Mouse (Mus musculus): ENCODE measurements around the gene Wwox. TPM values are rescaled to one million over a fixed set of nuclear protein-coding genes. Genes with fewer than 3 reads are reported as not detected.

The Wwox gene
- 11.0 and 11.9 TPM in 2 replicates for polyA plus RNA-seq (2014; fragmentation: Nextera tagmentation; extraction: Ambion mirVana)

DNA sequence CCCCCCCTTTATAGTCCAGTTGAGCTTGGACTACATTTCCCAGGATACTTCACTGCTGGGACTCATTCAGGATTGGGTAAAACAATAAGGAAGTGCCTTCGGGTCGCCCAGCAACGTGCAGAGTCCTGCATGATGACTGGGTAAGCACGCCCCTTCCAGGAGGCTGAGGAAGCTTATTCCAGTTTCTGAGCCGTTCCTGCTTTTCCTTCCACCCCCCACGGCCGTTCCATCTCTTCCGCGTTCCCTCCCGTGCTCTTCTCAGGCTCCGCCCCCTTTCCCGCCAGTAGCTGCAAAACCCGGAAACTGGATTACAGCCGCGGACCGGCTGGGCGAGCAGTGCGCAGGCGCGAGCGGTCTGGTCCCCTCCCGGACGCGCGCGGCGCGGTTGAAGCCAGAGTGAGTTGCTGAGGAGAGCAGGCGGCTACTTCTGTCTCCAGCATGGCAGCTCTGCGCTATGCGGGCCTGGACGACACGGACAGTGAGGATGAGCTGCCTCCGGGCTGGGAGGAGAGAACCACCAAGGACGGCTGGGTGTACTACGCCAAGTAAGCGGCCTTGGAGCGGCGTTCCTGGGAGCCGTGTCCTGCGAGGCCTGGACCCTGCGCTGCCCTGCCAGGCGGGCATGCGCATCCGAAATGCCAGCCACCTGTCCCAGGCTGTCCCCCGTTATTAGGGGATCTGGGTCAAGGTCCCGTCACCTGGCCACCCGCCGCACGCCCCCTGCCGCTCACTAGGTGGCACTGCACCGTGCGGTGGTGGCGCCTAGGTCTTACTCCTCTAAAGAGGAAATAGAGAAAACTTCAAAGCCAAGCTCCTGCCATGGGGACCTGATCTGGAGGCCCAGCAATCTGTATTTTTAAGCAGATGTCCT is at the start of gene Wwox:
Wwox (plus strand) TSS at position 322 of the 871 bp plus-strand sequence.
- Histone ChIP-seq H3K9ac (ENCODE audit: low read depth, low read length) (peak within 1 kb of the TSS; percentile 73), H3K27me3 (replicated peaks; ENCODE audit: control insufficient read depth, insufficient read depth, low read length) (no peaks in the 10 kb centered on the region), H3K9me3 (ENCODE audit: control insufficient read depth, low read length) (no peaks in the 10 kb centered on the region), H3K4me2 (ENCODE audit: low read depth, low read length) (peak within 1 kb of the TSS; percentile 69), H3K36me3 (ENCODE audit: control insufficient read depth, insufficient read depth, low read length) (no peaks in the 10 kb centered on the region), H3K27ac (replicated peaks; ENCODE audit: low read depth, low read length) (peak within 1 kb of the TSS; percentile 75; the same call in 1 of the 2 replicates), H3K4me1 (ENCODE audit: control insufficient read depth, insufficient read depth, low read length) (0 out of 2 replicates have a peak, but pooled peaks cover 4% of the 10 kb centered on the region), H3K4me3 (ENCODE audit: low read depth, low read length) (peak within 1 kb of the TSS; percentile 70)
- peak; percentile 99 for DNase-seq (ENCODE audit: low spot score)
- under 1% methylated on average over 47 of the region's 54 CpGs for WGBS
- ATAC-seq (ENCODE audit: low read depth), result peak; percentile 99

DNA sequence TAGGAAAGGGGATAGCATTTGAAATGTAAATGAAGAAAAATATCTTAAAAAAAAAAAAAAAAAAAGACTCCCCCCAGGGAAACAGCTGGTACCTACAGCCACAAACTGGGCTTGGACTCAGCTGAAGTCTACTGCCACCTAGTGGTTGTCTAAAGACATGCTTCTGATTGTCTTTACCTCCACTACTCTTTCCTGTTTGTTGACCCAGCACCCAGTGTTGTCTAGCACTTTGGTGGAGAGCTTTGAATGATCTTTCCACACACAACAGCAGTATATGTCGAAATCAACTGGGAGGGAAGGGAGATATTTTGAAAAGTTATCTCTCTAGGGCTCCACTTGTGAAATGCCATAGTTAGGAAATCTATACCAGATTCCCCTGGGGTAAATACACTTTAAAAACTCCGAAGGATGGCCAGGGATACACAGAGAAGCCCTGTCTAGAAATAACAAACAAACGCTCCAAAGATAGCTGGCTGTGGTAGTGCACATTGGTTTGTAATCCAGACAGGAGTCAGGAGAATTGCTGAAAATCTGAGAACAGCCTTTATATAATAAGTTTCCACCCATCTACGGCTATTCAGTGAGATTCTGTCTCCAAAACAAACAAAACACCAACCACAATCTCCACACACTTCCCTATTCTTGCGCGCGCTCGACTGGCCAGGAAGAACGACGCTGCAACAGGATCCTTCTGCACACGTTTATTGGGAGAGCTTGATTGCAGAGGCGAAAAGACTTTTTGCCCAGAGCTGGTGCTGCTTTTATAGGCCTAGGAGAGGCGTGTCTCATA is 48.8 kb upstream of the Wwox start:
- Histone ChIP-seq H3K4me2 (ENCODE audit: low read depth, low read length) (no peak overlapping the region), H3K9ac (ENCODE audit: low read depth, low read length) (no peak overlapping the region), H3K27me3 (replicated peaks; ENCODE audit: control insufficient read depth, insufficient read depth, low read length) (no peaks in the 10 kb centered on the region), H3K4me3 (ENCODE audit: low read depth, low read length) (no peak overlapping the region), H3K27ac (replicated peaks; ENCODE audit: low read depth, low read length) (no peak overlapping the region), H3K9me3 (ENCODE audit: control insufficient read depth, low read length) (no peaks in the 10 kb centered on the region), H3K4me1 (ENCODE audit: control insufficient read depth, insufficient read depth, low read length) (no peaks in the 10 kb centered on the region), H3K36me3 (ENCODE audit: control insufficient read depth, insufficient read depth, low read length) (no peaks in the 10 kb centered on the region)
- ATAC-seq (ENCODE audit: low read depth) (no peak), DNase-seq (ENCODE audit: low spot score) (peak; percentile 28)
- WGBS, result 86% methylated on average over 11 of the region's 13 CpGs

DNA sequence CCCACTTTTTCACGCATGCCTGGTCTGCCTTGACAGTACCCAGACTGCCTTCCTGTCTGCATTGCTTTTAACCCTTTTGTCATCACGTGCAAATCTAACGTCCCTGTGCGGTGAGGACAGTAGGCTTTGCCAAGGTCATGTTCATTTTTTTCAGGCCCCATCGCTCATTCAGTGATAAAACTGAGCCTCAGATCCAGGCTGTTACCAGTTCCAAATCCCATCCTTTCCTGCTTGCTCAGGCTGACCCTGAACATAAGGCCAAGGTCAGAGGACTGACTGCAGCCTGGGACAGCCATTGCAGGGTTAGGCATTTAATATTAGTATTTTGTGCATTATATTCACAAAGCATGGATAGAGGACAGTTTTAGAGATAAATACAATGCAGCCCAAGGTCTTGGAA is 41.1 kb upstream of the Wwox start:
- H3K4me3 ChIP-seq (ENCODE audit: low read depth, low read length), result no peak overlapping the region
- H3K36me3 ChIP-seq (ENCODE audit: control insufficient read depth, insufficient read depth, low read length), result no peaks in the 10 kb centered on the region
- WGBS, result 88% methylated on average over 5 of the region's 5 CpGs
- DNase-seq (ENCODE audit: low spot score), result no peak
- H3K4me2 ChIP-seq (ENCODE audit: low read depth, low read length), result no peak overlapping the region
- no peaks in the 10 kb centered on the region for H3K9me3 ChIP-seq (ENCODE audit: control insufficient read depth, low read length)
- no peak for ATAC-seq (ENCODE audit: low read depth)
- no peak overlapping the region for H3K9ac ChIP-seq (ENCODE audit: low read depth, low read length)
- H3K27ac ChIP-seq (replicated peaks; ENCODE audit: low read depth, low read length), result no peak overlapping the region
- no peaks in the 10 kb centered on the region for H3K4me1 ChIP-seq (ENCODE audit: control insufficient read depth, insufficient read depth, low read length)
- no peaks in the 10 kb centered on the region for H3K27me3 ChIP-seq (replicated peaks; ENCODE audit: control insufficient read depth, insufficient read depth, low read length)

DNA sequence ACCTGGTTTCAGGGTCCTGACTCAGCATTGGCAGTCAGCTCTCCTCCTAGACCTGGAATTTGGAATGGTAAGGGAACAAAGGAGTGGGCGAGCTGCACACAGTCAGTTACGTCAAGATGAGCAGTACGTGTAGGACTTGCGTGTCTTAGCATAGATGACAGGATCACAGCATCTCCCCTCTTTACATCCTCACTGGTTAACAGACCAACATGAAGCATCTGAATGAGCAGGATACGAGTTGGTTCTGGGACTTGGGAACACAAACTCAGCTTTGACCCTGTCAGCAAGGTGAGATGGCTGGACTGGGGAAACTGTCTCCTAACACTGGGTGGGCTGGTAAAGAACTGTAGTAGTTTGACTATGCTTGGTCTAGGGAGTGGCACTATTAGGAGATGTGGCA is 40.2 kb upstream of the Wwox start:
- Histone ChIP-seq H3K9me3 (ENCODE audit: control insufficient read depth, low read length) (no peaks in the 10 kb centered on the region), H3K4me2 (ENCODE audit: low read depth, low read length) (no peak overlapping the region), H3K27ac (replicated peaks; ENCODE audit: low read depth, low read length) (no peak overlapping the region), H3K36me3 (ENCODE audit: control insufficient read depth, insufficient read depth, low read length) (no peaks in the 10 kb centered on the region), H3K9ac (ENCODE audit: low read depth, low read length) (no peak overlapping the region), H3K27me3 (replicated peaks; ENCODE audit: control insufficient read depth, insufficient read depth, low read length) (no peaks in the 10 kb centered on the region), H3K4me3 (ENCODE audit: low read depth, low read length) (no peak overlapping the region), H3K4me1 (ENCODE audit: control insufficient read depth, insufficient read depth, low read length) (no peaks in the 10 kb centered on the region)
- 91% methylated on average over 5 of the region's 5 CpGs for WGBS
- DNase-seq (ENCODE audit: low spot score), result no peak
- no peak for ATAC-seq (ENCODE audit: low read depth)

- no peaks in the 10 kb centered on the region for H3K4me1 ChIP-seq (ENCODE audit: control insufficient read depth, insufficient read depth, low read length)
- no peaks in the 10 kb centered on the region for H3K36me3 ChIP-seq (ENCODE audit: control insufficient read depth, insufficient read depth, low read length)
- H3K9me3 ChIP-seq (ENCODE audit: control insufficient read depth, low read length), result no peaks in the 10 kb centered on the region
- 66% methylated on average over 7 of the region's 7 CpGs for WGBS
- no peak overlapping the region for H3K4me3 ChIP-seq (ENCODE audit: low read depth, low read length)
- no peak overlapping the region for H3K4me2 ChIP-seq (ENCODE audit: low read depth, low read length)
- ATAC-seq (ENCODE audit: low read depth) (peak; percentile 50; the same call in 1 of the 2 replicates), DNase-seq (ENCODE audit: low spot score) (peak; percentile 6)
- no peak overlapping the region for H3K9ac ChIP-seq (ENCODE audit: low read depth, low read length)
- no peak overlapping the region for H3K27ac ChIP-seq (replicated peaks; ENCODE audit: low read depth, low read length)
- H3K27me3 ChIP-seq (replicated peaks; ENCODE audit: control insufficient read depth, insufficient read depth, low read length), result no peaks in the 10 kb centered on the region
Measured at GRCm38 (mm10) chr8:114401679-114402078, 37.8 kb upstream of the Wwox start.

DNA sequence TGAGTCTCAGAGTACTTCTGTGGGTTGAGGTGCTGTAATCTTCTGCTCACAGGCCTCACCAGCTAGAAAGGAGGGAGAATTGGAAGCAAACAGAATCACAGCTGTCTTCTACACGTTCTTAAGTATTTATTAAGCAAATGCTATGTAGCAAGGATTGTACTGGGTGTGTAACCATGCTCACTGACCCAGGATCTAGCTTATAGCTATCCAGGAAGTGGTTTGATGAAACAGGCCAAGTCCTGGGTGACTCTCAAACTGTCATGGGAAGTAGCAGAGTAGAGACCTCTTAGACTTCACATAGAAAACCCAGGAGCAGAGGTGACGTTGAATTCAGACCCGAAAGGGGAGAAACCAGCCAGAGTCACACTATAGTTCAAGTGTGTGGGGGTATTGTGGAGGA is 28.0 kb upstream of the Wwox start:
- Histone ChIP-seq H3K9ac (ENCODE audit: low read depth, low read length) (no peak overlapping the region), H3K36me3 (ENCODE audit: control insufficient read depth, insufficient read depth, low read length) (no peaks in the 10 kb centered on the region), H3K4me2 (ENCODE audit: low read depth, low read length) (no peak overlapping the region), H3K27me3 (replicated peaks; ENCODE audit: control insufficient read depth, insufficient read depth, low read length) (no peaks in the 10 kb centered on the region), H3K4me3 (ENCODE audit: low read depth, low read length) (no peak overlapping the region), H3K9me3 (ENCODE audit: control insufficient read depth, low read length) (no peaks in the 10 kb centered on the region), H3K27ac (replicated peaks; ENCODE audit: low read depth, low read length) (no peak overlapping the region), H3K4me1 (ENCODE audit: control insufficient read depth, insufficient read depth, low read length) (no peaks in the 10 kb centered on the region)
- no peak for DNase-seq (ENCODE audit: low spot score)
- no peak for ATAC-seq (ENCODE audit: low read depth)
- 71% methylated on average over 3 of the region's 3 CpGs for WGBS

DNA sequence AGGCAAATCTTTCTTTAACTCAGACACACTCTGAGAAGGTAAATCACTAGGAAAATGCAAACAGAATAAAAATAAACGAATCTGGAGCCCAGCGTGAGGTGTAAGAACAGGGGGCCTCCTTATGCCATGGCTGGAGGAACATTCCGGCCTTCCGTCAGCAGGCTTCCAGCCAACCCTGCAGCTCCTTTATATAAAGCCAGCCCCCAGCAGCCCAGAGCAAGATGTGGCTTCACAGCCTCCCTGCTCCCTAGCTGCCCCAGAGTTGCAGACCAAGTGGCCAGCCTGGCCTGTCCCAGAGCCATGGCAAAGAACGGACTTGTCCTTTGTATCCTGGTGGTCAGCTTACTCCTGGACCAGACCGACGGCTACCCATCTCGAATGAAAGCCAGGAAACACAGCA is 21.7 kb upstream of the Wwox start, which contains the start of gene Clec3a:
Clec3a (plus strand) TSS at position 301 of the 400 bp plus-strand sequence.
- WGBS, result 74% methylated on average over 8 of the region's 8 CpGs
- Histone ChIP-seq H3K27me3 (replicated peaks; ENCODE audit: control insufficient read depth, insufficient read depth, low read length) (no peaks in the 10 kb centered on the region), H3K36me3 (ENCODE audit: control insufficient read depth, insufficient read depth, low read length) (no peaks in the 10 kb centered on the region), H3K9me3 (ENCODE audit: control insufficient read depth, low read length) (no peaks in the 10 kb centered on the region), H3K27ac (replicated peaks; ENCODE audit: low read depth, low read length) (no peak within 1 kb of the TSS), H3K4me2 (ENCODE audit: low read depth, low read length) (no peak within 1 kb of the TSS), H3K4me3 (ENCODE audit: low read depth, low read length) (no peak within 1 kb of the TSS), H3K9ac (ENCODE audit: low read depth, low read length) (no peak within 1 kb of the TSS), H3K4me1 (ENCODE audit: control insufficient read depth, insufficient read depth, low read length) (no peaks in the 10 kb centered on the region)
- ATAC-seq (ENCODE audit: low read depth), result no peak
- DNase-seq (ENCODE audit: low spot score), result no peak

DNA sequence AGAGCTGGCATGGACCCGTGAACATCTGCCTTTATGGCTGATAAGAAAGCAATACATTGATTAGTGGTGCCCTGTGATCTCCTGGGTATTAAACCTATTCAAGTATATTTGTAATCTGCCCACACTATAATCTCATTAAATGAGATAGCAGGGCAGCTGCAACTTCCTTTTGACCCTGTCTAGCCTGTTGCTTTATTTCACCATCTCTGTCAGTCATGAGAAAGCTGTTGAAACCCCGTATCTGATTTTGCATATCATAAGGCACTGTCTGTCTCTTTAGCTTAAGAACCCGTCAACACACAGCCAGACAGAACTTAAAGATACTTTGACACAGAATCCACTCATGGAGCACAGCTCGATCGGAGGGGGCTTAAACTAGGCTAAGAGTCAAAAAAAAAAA is 21.0 kb upstream of the Wwox start:
- no peaks in the 10 kb centered on the region for H3K36me3 ChIP-seq (ENCODE audit: control insufficient read depth, insufficient read depth, low read length)
- no peaks in the 10 kb centered on the region for H3K27me3 ChIP-seq (replicated peaks; ENCODE audit: control insufficient read depth, insufficient read depth, low read length)
- no peak overlapping the region for H3K4me2 ChIP-seq (ENCODE audit: low read depth, low read length)
- H3K9ac ChIP-seq (ENCODE audit: low read depth, low read length), result no peak overlapping the region
- no peak overlapping the region for H3K27ac ChIP-seq (replicated peaks; ENCODE audit: low read depth, low read length)
- ATAC-seq (ENCODE audit: low read depth), result no peak
- no peaks in the 10 kb centered on the region for H3K9me3 ChIP-seq (ENCODE audit: control insufficient read depth, low read length)
- H3K4me3 ChIP-seq (ENCODE audit: low read depth, low read length), result no peak overlapping the region
- 76% methylated on average over 5 of the region's 5 CpGs for whole genome bisulfite sequencing
- no peaks in the 10 kb centered on the region for H3K4me1 ChIP-seq (ENCODE audit: control insufficient read depth, insufficient read depth, low read length)
- no peak for DNase-seq (ENCODE audit: low spot score)
